Mouse (Mus musculus) bone marrow macrophage, adult 2 months (primary cell): ENCODE measurements around the gene Inca1.

ENCODE experiments used
- CTCF ChIP-seq: IDR thresholded peaks from 2 replicates; pipeline ENCODE4 v1.5.1; 2012; ENCODE audit warnings: low read depth, mild to moderate bottlenecking, low read length, moderate library complexity
- POLR2A ChIP-seq: IDR thresholded peaks from 2 replicates; pipeline ENCODE4 v1.6.1; 2012; ENCODE audit warnings: mild to moderate bottlenecking, low read depth, low read length, borderline replicate concordance

DNA sequence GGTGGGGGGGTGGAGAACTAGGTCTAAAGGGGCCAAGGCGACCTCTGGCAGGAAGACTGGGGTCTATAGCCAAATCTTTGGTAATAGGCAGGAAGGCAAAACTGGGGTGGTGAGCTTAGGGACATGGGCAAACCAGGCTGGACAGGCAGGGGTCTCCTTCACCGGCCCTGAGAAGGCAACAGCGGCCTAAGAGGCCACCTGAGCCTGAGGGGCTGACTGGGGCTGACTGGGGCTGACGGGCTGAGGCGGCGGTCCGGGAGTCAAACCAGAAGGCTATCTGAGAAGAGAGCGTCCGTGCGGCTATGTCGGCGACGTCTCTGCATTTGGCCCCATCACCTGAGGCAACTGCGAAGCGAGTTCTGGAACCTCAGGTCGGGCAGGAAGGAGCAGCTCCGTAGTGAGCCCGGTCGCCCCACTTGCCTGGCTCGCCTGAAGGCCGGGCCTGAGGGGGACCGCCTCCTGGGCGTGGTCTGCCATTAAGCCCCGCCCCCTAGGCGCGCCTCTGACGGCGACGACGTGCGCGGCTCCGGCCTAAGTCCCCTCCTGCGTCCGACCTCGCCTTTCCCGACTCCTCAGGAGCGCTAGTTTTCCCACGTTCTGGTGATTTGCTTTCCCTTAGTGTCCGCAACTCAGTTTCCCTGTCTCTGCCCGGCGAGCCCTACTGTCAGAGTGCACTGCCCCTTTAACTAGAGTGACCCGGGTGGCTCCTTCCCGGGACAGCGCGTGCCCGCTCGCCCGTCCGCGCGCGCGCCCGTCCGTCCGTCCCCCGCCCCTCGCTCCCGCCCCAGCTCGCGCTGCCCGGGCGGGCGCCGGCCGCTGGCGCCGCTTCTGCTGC, at the start of gene Inca1, which contains the start of gene Kif1c:
- TF ChIP-seq POLR2A (no peak), CTCF (no peak)
